Comparison of ENCODE assay signal across 7 mouse cellular contexts in the genomic region with DNA sequence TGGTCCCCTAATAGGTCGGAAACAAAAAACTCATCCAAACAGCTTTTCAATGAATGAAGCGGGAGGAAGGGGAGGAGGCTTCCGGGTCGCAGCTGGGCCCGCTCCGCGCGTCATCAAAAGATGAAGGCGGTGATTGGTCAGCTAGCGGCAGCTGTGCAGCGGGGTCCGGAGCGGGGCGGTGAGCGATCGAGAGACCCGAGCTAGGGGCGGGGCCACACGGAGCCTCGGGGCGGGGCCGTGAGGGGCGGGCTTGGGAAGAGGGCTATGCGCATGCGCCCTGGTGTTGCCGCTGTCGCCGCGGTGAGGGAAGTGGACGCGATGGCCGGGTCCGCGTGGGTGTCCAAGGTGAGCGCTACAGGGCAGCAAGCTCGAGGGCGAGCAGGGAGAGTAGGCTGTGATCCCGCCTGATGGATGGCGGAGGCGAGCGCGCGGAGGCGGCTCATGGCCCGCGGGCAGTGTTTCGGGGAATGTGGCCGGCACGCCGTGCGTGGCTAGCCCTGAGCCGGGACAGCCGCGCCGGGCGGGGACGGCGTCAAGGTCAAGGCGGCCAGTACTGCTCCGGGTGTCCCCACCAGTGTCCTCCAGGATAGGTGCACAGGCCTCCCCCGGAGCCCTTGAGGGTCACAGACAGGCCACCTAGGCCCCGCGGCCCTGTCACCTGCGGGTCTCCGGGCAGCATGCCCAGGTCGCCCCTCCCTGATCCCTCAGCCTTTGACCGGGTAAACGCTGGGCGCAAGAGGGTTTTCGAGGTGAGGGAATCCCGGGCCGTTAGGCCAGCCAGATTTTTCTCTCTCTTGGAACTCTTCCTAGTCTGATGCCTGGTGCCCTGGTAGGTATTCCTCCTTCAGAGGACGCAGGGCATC. TPM values are rescaled to one million over a fixed set of nuclear protein-coding genes. Genes with fewer than 3 reads are reported as not detected.
DNase-seq lines count a peak whose midpoint lies in the region; ATAC-seq lines count a peak whose summit lies in the region.

TSS of gene Idh3a (plus strand) at position 136 of the 863 bp plus-strand sequence.

- peaks cover 26% of the 10 kb centered on the region for H3K36me3 ChIP-seq in embryonic facial prominence, embryonic 10.5 days (replicated peaks)
- peaks cover 22% of the 10 kb centered on the region for H3K36me3 ChIP-seq in limb, embryonic 10.5 days
- peaks cover 10% of the 10 kb centered on the region; the same call in 1 of the 2 replicates for H3K36me3 ChIP-seq in midbrain, embryonic 13.5 days

- peak within 1 kb of the TSS; percentile 92 for H3K9ac ChIP-seq in midbrain, embryonic 13.5 days (replicated peaks)

- ATAC-seq in granulocyte monocyte progenitor cell, adult 5-6 weeks (replicated peaks; ENCODE audit: poor library complexity, severe bottlenecking) = peak; percentile 99
- ATAC-seq in midbrain, embryonic 13.5 days = peak; percentile 99

- H3K27ac ChIP-seq in embryonic facial prominence, embryonic 10.5 days (replicated peaks) = peak within 1 kb of the TSS; percentile 84
- peak within 1 kb of the TSS; percentile 90 for H3K27ac ChIP-seq in limb, embryonic 10.5 days
- peak within 1 kb of the TSS; percentile 53; the same call in 1 of the 2 replicates for H3K27ac ChIP-seq in midbrain, embryonic 13.5 days

- DNase-seq in adrenal gland, postnatal 10 days = peak; percentile 100
- DNase-seq in embryonic facial prominence, embryonic 10.5 days (ENCODE audit: low spot score) = peak; percentile 100
- DNase-seq in kidney, adult 11 months = peak; percentile 96
- peak; percentile 99 for DNase-seq in limb, embryonic 10.5 days (ENCODE audit: low spot score)
- peak; percentile 98 for DNase-seq in spleen, adult 12 weeks (ENCODE audit: low spot score)

- WGBS in embryonic facial prominence, embryonic 10.5 days = under 1% methylated on average over 73 of the region's 73 CpGs
- WGBS in limb, embryonic 10.5 days = under 1% methylated on average over 73 of the region's 73 CpGs
- WGBS in midbrain, embryonic 13.5 days = under 1% methylated on average over 73 of the region's 73 CpGs

- H3K4me2 ChIP-seq in midbrain, embryonic 13.5 days (replicated peaks) = peak within 1 kb of the TSS; percentile 96

- H3K27me3 ChIP-seq in embryonic facial prominence, embryonic 10.5 days (replicated peaks; ENCODE audit: low read depth, poor library complexity, severe bottlenecking) = no peaks in the 10 kb centered on the region
- H3K27me3 ChIP-seq in limb, embryonic 10.5 days (ENCODE audit: low read depth, poor library complexity, severe bottlenecking) = no peaks in the 10 kb centered on the region
- no peaks in the 10 kb centered on the region for H3K27me3 ChIP-seq in midbrain, embryonic 13.5 days

- H3K4me3 ChIP-seq in embryonic facial prominence, embryonic 10.5 days = peak within 1 kb of the TSS; percentile 86
- peak within 1 kb of the TSS; percentile 89 for H3K4me3 ChIP-seq in limb, embryonic 10.5 days
- peak within 1 kb of the TSS; percentile 96 for H3K4me3 ChIP-seq in midbrain, embryonic 13.5 days (replicated peaks)

- H3K4me1 ChIP-seq in embryonic facial prominence, embryonic 10.5 days = peaks cover 17% of the 10 kb centered on the region
- H3K4me1 ChIP-seq in limb, embryonic 10.5 days = peaks cover 15% of the 10 kb centered on the region
- H3K4me1 ChIP-seq in midbrain, embryonic 13.5 days (replicated peaks) = peaks cover 20% of the 10 kb centered on the region

- H3K9me3 ChIP-seq in embryonic facial prominence, embryonic 10.5 days = no peaks in the 10 kb centered on the region
- H3K9me3 ChIP-seq in limb, embryonic 10.5 days (replicated peaks) = no peaks in the 10 kb centered on the region
- H3K9me3 ChIP-seq in midbrain, embryonic 13.5 days = no peaks in the 10 kb centered on the region

RNA-seq across cellular contexts. Expression of gene Idh3a, which starts in this region (rescaled TPM):
- 100 to 1,000 TPM; 806 to 826 TPM for total RNA-seq in adrenal gland, postnatal 10 days (2021)
- 119 and 122 TPM in 2 replicates for polyA plus RNA-seq in embryonic facial prominence, embryonic 10.5 days (2016; fragmentation: Nextera tagmentation; extraction: Ambion mirVana)
- 100 and 111 TPM in 2 replicates for total RNA-seq in granulocyte monocyte progenitor cell, adult 5-6 weeks (2014; fragmentation: Nextera tagmentation)
- 83.9 and 89.1 TPM in 2 replicates for total RNA-seq in granulocyte monocyte progenitor cell, adult 5-6 weeks (2017)
- polyA plus RNA-seq in limb, embryonic 10.5 days (2016; fragmentation: Nextera tagmentation; extraction: Ambion mirVana) = 124 and 136 TPM in 2 replicates
- polyA plus RNA-seq in midbrain, embryonic 13.5 days (2015; fragmentation: Nextera tagmentation; extraction: Ambion mirVana) = 109 and 114 TPM in 2 replicates

Comparison
In these comparisons a context has a peak if more than half of its experiments do, and no peak if none do; other contexts are left out.
1. Peak in every context shown above with its lines: DNase-seq, ATAC-seq, H3K4me3 ChIP-seq and H3K27ac ChIP-seq.
2. RNA of gene Idh3a (total RNA-seq): 806 to 826 TPM in adrenal gland, postnatal 10 days; 83.9 to 111 TPM in granulocyte monocyte progenitor cell, adult 5-6 weeks; every median in the first group is over 4 times any median in the second.